Mouse (Mus musculus) kidney, adult 2 months (tissue): ENCODE measurements around the gene B3gnt9.

Experiments used
- CTCF ChIP-seq: fragments of 200-500 bp; conservative IDR thresholded peaks from 2 replicates; pipeline ENCODE4 v1.5.1; 2011; ENCODE audit warnings: low read depth, mild to moderate bottlenecking, control low read depth, low read length, moderate library complexity, mixed read lengths; ENCODE audit not compliant: insufficient read depth, insufficient read length
- POLR2A ChIP-seq: fragments of 200-500 bp; IDR thresholded peaks from one replicate; pipeline ENCODE4 v1.6.1; 2011; ENCODE audit warnings: low read depth, low read length, control low read depth

GRCm38 (mm10) chr8:105295895-105296573 is 41.1 kb upstream of the B3gnt9 start, which contains the start of gene Exoc3l:
- TF ChIP-seq CTCF (no peak), POLR2A (no peak)
